Mouse (Mus musculus): Measurements from ENCODE around the gene Rab11b. TPM values are rescaled to one million over a fixed set of nuclear protein-coding genes. Genes with fewer than 3 reads are reported as not detected.

Rab11b gene
- polyA plus RNA-seq, 1 experiment from 2014 or later = 359 TPM

Other genes with a start within 250 kb of the Rab11b start
- gene Adamts10, start 236.3 kb downstream of the Rab11b start, polyA plus RNA-seq (2014; fragmentation: Nextera tagmentation; extraction: Ambion mirVana) = 29.2 and 36.6 TPM in 2 replicates
- gene Myo1f, start 204.8 kb downstream of the Rab11b start, polyA plus RNA-seq (2014; fragmentation: Nextera tagmentation; extraction: Ambion mirVana) = 1.6 and 3.0 TPM in 2 replicates
- 66.0 and 67.1 TPM in 2 replicates for gene Zfp414, start 131.4 kb downstream of the Rab11b start, polyA plus RNA-seq (2014; fragmentation: Nextera tagmentation; extraction: Ambion mirVana)
- gene Pram1, start 122.5 kb downstream of the Rab11b start, polyA plus RNA-seq (2014; fragmentation: Nextera tagmentation; extraction: Ambion mirVana) = 0.46 and 0.71 TPM in 2 replicates
- 506 and 558 TPM in 2 replicates for gene Hnrnpm, start 73.7 kb downstream of the Rab11b start, polyA plus RNA-seq (2014; fragmentation: Nextera tagmentation; extraction: Ambion mirVana)
- gene March2, start 41.9 kb downstream of the Rab11b start, polyA plus RNA-seq (2014; fragmentation: Nextera tagmentation; extraction: Ambion mirVana) = 40.2 and 45.4 TPM in 2 replicates
- 22.0 and 22.5 TPM in 2 replicates for gene Angptl4, start 21.3 kb upstream of the Rab11b start, polyA plus RNA-seq (2014; fragmentation: Nextera tagmentation; extraction: Ambion mirVana)
- 22.7 and 30.1 TPM in 2 replicates for gene Kank3, start 50.0 kb upstream of the Rab11b start, polyA plus RNA-seq (2014; fragmentation: Nextera tagmentation; extraction: Ambion mirVana)
- gene Rps28, start 64.0 kb upstream of the Rab11b start, polyA plus RNA-seq (2014; fragmentation: Nextera tagmentation; extraction: Ambion mirVana) = 706 and 742 TPM in 2 replicates
- gene Ndufa7, start 64.0 kb upstream of the Rab11b start, polyA plus RNA-seq (2014; fragmentation: Nextera tagmentation; extraction: Ambion mirVana) = 445 and 467 TPM in 2 replicates
- 73.7 and 76.1 TPM in 2 replicates for gene Cd320, start 82.6 kb upstream of the Rab11b start, polyA plus RNA-seq (2014; fragmentation: Nextera tagmentation; extraction: Ambion mirVana)
- gene Gm7029, start 113.3 kb upstream of the Rab11b start, polyA plus RNA-seq (2014; fragmentation: Nextera tagmentation; extraction: Ambion mirVana) = not detected in 2 replicates
- gene Kifc1, start 130.1 kb upstream of the Rab11b start, polyA plus RNA-seq (2014; fragmentation: Nextera tagmentation; extraction: Ambion mirVana) = 5.3 and 9.9 TPM in 2 replicates
- gene Platr17, start 144.6 kb upstream of the Rab11b start, polyA plus RNA-seq (2014; fragmentation: Nextera tagmentation; extraction: Ambion mirVana) = 0.86 TPM in 1 of 2 replicates, not detected in the other
- 47.0 and 60.0 TPM in 2 replicates for gene Daxx, start 148.9 kb upstream of the Rab11b start, polyA plus RNA-seq (2014; fragmentation: Nextera tagmentation; extraction: Ambion mirVana)
- 14.5 and 16.6 TPM in 2 replicates for gene Tapbp, start 155.4 kb upstream of the Rab11b start, polyA plus RNA-seq (2014; fragmentation: Nextera tagmentation; extraction: Ambion mirVana)
- 8.1 and 9.3 TPM in 2 replicates for gene Zbtb22, start 155.4 kb upstream of the Rab11b start, polyA plus RNA-seq (2014; fragmentation: Nextera tagmentation; extraction: Ambion mirVana)
- gene Rgl2, start 169.0 kb upstream of the Rab11b start, polyA plus RNA-seq (2014; fragmentation: Nextera tagmentation; extraction: Ambion mirVana) = 32.5 and 32.9 TPM in 2 replicates
- gene Pfdn6, start 179.8 kb upstream of the Rab11b start, polyA plus RNA-seq (2014; fragmentation: Nextera tagmentation; extraction: Ambion mirVana) = 201 and 205 TPM in 2 replicates
- 26.8 and 29.4 TPM in 2 replicates for gene Wdr46, start 180.1 kb upstream of the Rab11b start, polyA plus RNA-seq (2014; fragmentation: Nextera tagmentation; extraction: Ambion mirVana)
- gene B3galt4, start 191.0 kb upstream of the Rab11b start, polyA plus RNA-seq (2014; fragmentation: Nextera tagmentation; extraction: Ambion mirVana) = 4.8 and 5.3 TPM in 2 replicates
- gene Vps52, start 195.3 kb upstream of the Rab11b start, polyA plus RNA-seq (2014; fragmentation: Nextera tagmentation; extraction: Ambion mirVana) = 38.2 and 39.4 TPM in 2 replicates
- gene Rps18, start 195.5 kb upstream of the Rab11b start, polyA plus RNA-seq (2014; fragmentation: Nextera tagmentation; extraction: Ambion mirVana) = 1,221 and 1,241 TPM in 2 replicates
- gene H2-K1, start 239.8 kb upstream of the Rab11b start, polyA plus RNA-seq (2014; fragmentation: Nextera tagmentation; extraction: Ambion mirVana) = 18.7 and 19.4 TPM in 2 replicates